Mouse (Mus musculus): ENCODE data around the gene Syde1. TPM values are rescaled to one million over a fixed set of nuclear protein-coding genes. Genes with fewer than 3 reads are reported as not detected.
"Not testable (repeated sequence)": the region's sequence is repeated elsewhere in the genome, so short reads cannot be mapped to it uniquely, and the experiment has no call there.

Syde1 gene
- 10 to 100 TPM; 15.0 to 15.1 TPM for total RNA-seq (2021)
- long read RNA-seq, experiment 1, transcript Syde1-201 (8 exons, 3,288 nt), result major isoform, 13 of 23 reads
- long read RNA-seq, experiment 1, partial matches to known transcripts, result 6 of 23 reads
- long read RNA-seq, experiment 1, other reads (novel, unspliced or antisense), result 4 of 23 reads
- long read RNA-seq, experiment 2, transcript Syde1-201 (8 exons, 3,288 nt), result major isoform, 15 of 20 reads
- long read RNA-seq, experiment 2, partial matches to known transcripts, result 3 of 20 reads
- long read RNA-seq, experiment 2, other reads (novel, unspliced or antisense), result 2 of 20 reads

DNA sequence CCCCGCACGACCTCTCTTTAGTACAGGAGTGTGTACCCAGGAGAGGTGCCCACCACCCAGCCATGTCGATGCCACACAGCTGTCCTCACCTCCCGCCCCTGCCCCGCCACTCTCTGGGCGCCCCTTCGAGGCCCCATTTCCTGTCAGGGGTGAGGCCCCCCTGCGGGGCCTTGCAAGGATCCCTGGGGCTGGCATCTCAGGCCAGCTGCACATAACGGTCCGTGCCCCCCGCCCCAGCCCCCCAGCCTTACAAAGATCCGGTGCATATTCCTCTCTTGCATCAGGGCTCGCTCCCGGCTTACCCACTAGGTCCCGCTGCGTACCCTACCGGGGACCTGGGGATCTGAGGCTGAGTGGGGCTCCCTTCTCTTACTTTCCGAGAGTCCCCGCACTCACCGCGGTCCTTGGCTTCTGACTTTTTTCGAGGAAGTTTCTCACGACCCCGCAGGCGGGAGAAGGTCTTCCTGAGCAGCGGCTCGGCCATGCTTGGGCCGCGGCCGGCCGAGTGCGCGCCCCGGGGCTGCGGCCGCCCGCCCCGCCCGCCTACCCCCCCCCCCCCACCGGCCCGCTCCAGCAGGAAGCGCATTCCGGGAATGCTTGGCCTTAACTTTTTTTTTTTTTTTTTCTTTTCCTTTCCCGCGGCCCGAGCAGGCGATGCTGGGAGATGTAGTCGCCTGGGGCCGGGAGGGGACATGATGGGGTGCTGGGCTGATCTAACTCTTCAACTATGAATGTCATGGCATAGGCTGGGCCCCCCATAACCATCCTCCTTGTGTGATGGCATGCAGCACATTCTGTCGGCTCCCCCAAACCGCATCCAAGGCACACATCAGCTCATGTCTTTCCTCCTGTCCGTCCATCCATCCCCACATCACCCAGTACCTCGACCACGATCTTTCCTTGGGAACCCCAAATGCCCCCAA, at the start of gene Syde1:
Gene Syde1 (minus strand): TSS at position 559 of the 923 bp plus-strand sequence.
- intact Hi-C loops (cut with DNase I), result loop anchor here (1.0 kb wide), 1 partner anchor 16 kb away; no protein-coding TSS in a partner anchor
- peak; percentile 72 to 74 for DNase-seq

DNA sequence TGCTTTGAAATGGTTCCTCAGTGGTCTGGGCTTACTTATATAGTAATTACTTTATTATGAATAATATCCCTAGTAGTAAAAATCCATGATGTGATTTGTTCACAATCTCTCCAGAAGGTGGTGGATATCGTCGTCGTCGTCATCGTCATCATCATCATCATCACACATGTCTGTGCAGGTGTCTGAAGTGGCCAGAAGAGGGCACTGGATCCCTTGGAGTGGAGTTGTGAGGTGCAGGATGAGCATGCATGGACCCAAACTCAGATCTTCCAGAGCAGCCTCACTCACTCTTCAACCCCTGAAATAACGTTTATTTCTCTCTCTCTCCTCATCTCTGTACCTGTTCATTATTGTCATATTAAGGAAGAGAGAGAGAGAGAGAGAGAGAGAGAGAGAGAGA, 40.5 kb upstream of the Syde1 start:
- intact Hi-C loops (cut with DNase I), result no loop called here
- no peak for DNase-seq

DNA sequence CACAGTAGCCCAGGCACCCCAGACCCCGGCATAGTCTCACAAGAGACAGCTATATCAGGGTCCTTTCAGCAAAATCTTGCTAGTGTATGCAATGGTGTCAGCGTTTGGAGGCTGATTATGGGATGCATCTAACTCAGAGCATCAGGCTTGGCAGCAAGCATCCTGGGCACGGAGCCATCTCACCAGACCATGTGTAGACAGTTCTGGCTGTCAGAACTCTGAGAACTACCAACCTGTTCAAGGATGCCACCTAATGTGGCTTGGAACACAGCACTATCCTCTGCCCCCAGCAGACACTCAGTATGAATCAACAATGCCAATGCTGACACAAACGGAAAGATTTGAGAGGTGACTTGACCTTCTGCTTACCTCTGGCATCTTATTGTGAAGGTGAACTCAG, 38.4 kb upstream of the Syde1 start:
- intact Hi-C loops (cut with DNase I), result no loop called here
- no peak for DNase-seq

DNA sequence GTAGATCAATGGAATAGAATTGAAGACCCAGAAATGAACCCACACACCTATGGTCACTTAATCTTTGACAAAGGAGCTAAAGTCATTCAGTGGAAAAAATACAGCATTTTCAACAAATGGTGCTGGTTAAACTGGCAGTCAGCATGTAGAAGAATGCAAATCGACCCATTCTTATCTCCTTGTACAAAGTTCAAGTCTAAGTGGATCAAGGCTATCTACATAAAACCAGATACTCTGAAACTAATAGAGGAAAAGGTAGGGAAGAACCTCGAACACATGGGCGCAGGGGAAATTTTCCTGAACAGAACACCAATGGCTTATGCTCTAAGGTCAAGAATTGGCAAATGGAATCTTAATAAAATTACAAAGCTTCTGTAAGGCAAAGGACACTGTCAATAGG, 31.4 kb upstream of the Syde1 start:
- intact Hi-C loops (cut with DNase I), result not testable (repeated sequence)

DNA sequence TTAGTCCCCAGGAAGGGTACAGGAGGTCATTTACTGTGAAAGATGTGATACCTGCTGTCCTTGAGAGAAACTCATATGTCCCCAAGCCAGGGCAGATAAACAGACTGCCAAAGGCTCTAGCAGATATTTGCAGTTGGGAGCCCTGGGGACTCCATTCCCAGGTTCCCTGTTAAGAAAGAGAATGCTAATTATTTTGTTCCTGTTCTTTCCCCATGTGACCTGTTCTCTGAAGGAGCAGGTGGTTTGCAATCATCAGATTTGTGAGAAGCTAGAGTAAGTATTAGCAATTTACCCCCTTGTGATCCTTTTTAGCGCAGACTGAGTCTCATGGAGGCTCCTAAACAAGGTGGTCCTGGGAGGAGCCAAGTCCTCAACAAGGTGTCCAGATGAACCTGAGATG, 26.2 kb upstream of the Syde1 start, which contains the start of gene Olfr1357:
Gene Olfr1357 (minus strand): TSS at position 101 of the 400 bp plus-strand sequence.
- no peak for DNase-seq
- intact Hi-C loops (cut with DNase I), result no loop called here

More for the DNA sequence above, 31.4 kb upstream of the Syde1 start:
- DNase-seq, result not testable (repeated sequence)

DNA sequence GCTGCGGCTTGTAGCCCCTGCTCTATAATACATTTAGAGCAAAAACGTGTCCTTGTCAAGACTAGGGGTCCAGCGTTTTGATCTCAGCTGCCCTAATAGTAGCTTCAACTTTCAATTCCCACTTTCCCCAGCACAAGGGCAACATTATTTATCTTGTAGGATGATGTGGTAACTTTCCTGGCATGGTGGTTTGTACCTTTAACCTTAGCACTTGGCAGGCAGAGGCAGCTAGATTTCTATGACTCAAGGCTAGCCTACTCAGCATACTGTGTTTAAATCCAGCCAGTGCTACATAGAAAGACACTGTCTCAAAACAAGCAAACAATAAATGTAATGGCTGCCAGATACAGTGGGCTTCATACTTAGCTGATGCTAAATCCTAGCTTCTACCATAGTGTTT, 15.8 kb upstream of the Syde1 start:
- no peak for DNase-seq
- intact Hi-C loops (cut with DNase I), result no loop called here

DNA sequence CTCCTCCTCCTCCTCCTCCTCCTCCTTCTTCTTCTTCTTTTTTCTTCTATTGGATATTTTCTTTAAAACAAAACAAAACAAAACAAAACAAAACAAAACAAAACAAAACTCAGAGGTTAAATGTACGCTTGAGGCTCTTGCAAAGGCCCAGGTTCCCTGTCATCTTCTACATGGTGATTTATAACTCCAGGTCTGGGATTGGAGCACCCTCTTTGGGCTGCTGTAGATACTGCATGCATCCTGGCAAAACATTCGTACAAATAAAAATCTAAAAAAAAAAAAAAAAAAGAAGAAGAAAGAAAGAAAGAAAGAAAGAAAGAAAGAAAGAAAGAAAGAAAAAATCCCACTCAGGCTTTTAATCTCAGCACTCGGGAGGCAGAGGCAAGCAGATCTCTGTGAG, 13.3 kb upstream of the Syde1 start:
- intact Hi-C loops (cut with DNase I), result loop anchor here (1.0 kb wide), 1 partner anchor 63 kb away; no protein-coding TSS in a partner anchor
- DNase-seq, result peak; percentile 37 to 66

DNA sequence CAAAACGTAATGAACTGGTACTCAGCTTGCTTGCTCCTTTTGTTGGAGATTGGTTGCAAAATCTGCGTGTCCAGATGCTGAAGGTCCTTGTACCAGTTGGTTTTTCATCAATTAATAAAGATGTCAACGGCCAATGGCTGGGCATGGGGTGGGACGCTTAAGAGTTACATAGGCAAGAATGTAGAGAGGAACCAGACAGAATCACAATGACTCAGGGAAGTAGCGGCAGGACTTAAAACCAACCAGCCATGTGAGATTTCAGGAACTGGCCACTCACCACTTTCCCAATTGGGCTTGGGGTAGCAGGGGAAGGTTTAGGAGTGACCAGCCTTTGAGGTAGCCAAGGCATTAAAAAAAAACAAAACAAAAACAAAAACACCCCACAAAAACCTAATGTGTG, 8.1 kb upstream of the Syde1 start:
- intact Hi-C loops (cut with DNase I), result loop anchor here (5.0 kb wide), 1 partner anchor 158 kb away; no protein-coding TSS in a partner anchor
- no peak for DNase-seq

DNA sequence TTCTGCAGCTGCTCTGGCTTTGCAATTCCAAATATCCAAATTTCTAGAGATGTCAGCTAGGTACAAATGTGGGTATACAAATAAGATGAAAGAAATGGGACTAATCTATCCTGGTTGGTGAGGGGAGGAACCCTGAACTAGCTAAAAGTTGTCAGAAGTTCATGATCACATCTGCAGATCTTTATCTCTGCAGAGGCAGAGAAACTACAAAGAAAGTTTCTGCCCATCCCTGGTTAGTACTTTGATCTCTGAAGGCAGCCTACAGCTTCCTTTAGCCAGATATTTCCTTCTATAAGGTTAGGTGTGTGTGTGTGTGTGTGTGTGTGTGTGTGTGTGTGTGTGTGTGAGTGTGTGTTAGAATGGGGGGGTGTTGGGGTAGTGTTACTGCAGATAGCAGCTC, 2.8 kb upstream of the Syde1 start:
- DNase-seq, result no peak
- intact Hi-C loops (cut with DNase I), result no loop called here

DNA sequence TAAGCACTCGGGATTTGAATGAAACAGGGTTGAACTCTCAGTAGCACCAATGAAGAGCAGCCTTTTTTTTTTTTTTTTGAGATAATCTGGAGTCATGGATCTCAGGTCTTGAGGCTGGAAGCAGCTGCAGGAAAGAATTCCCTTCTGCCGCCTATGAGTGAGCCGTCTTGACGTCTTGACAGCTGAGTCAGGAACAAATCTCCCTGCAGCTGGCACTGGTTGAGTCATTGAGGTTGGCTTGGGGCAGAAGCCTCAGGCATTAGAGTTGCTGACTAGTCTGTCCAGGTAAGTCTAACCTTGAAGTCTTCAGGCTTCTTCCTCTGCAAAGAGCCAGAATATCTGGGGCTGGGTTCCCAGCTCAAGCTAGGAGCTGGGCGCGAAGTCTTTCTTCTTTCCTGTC, 2.4 kb upstream of the Syde1 start:
- intact Hi-C loops (cut with DNase I), result no loop called here
- no peak for DNase-seq

DNA sequence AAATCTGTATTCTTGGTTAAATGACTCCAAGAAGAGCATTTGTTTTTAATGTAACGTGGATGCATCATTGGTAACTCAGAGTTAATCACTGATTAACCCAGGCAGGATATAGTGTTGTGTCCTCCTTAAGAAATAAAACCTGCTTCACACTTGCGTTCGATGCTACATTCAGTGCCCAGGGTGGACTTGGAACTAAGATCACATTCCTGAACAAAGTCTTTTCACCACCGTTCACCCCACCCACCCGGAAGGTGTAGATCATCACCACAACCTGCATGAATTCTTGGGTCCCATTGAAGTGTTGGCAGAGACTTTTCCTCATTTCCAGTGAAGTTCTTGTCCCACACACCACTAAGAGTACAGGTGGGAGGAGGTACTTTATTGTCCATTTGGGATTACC, 2.0 kb upstream of the Syde1 start:
- no peak for DNase-seq
- intact Hi-C loops (cut with DNase I), result no loop called here

DNA sequence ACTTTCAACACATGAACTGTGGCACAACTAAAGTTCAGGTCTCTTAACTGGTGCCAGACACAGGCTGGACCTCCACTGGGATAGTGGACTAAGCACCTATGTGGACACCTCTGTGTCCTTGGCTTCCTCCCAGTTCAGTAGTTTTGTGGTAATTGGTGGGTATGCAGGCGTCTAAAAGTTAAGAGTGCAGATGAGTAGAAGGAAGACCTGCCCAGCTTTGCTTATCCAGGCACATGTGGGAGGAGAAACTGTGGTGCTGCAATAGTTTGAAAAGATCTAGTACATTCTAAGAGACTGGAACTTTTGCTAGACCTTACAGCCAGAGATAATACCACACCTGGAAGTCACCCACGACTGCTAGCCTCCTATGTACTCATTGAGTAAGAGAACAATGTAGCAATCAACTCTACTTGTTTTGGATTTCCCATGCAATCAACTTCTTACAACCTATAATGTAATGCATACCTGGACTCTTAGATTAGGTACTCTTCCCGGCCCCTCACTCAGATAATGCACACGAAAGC, 1.2 kb upstream of the Syde1 start:
- intact Hi-C loops (cut with DNase I), result no loop called here
- DNase-seq, result no peak

DNA sequence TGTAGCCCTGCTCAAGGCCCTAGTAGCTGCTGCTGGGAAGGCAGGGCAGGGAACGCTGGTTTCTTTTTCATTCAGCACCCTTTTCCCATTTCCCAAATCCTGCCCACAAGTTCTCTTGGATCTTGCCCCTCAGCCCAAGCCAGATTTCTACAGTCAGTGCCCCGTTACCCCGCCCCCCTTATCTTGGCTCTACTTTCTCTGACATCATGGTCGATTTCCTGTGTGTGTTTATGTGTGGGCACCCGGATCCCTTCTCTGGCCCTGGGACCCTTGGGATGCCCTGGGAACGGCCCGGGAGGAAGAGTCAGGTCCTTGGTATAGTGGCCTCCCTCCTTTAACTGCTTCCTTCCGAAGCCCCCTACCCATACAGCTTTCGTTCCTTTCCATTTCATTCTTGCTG, 1.0 kb downstream of the Syde1 start:
- DNase-seq, result peak; percentile 22 to 42
- intact Hi-C loops (cut with DNase I), result loop anchor here (1.0 kb wide), 1 partner anchor 15 kb away; no protein-coding TSS in a partner anchor

DNA sequence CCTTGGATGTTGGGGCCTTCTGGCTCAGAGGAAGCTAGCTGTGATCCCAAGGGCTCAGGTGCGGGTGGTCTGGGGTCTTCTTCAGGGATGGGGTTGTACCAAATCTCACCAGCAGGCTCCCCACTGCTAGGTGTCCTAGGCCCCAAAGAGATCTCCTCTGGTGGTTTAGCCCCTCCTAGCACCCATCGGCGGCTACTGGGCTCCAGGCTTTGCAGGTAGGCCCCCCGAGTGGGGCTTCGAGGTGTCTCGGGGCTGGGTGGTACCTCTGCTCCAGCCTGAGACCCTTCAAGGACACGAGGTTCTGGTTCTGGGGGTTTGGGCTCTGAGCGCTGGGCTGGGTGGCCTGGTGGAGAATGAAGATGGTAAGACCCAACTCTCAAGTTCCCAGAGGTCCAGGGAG, 1.9 kb downstream of the Syde1 start:
- intact Hi-C loops (cut with DNase I), result no loop called here
- no peak for DNase-seq

DNA sequence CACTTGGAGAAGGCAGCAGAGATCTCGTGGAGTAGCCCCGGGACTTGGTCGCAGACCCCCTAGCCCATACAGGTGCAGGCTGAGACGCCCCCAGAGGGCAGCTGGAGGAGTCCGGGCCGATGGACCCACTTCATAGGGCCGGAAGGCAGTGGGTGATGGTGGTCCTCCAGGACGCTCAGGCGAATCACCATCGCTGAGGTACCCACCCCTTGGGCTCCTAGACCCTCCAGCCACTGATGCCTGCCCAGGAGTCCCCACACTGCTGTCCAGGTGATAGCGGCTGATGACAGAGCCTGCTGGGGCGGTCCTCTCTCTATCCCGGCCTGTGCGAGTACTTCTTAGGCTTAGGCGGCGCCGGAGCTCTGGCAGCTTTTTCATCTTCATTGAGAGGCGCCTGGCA, 2.5 kb downstream of the Syde1 start:
- DNase-seq, result no peak
- intact Hi-C loops (cut with DNase I), result no loop called here

DNA sequence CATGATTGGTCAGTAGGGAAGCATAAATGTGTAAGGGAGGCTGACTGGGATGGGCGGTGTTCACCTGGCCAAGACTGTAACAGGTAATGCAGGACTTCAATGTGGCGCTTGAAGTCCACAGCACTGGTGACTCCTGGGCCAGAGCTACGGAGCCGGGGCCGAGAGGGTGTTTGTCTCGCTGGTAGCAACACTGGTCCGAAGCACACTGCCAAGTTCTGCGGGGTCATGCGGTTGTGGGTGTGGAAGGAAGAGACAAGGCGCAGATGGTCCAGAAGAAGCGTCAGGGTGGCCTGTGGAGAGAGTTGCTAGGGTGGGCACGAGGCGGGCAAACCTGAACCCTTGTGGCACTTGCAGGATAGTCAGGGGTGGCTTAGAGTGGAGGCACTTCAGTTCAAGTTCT, 5.7 kb downstream of the Syde1 start:
- intact Hi-C loops (cut with DNase I), result no loop called here
- no peak for DNase-seq

DNA sequence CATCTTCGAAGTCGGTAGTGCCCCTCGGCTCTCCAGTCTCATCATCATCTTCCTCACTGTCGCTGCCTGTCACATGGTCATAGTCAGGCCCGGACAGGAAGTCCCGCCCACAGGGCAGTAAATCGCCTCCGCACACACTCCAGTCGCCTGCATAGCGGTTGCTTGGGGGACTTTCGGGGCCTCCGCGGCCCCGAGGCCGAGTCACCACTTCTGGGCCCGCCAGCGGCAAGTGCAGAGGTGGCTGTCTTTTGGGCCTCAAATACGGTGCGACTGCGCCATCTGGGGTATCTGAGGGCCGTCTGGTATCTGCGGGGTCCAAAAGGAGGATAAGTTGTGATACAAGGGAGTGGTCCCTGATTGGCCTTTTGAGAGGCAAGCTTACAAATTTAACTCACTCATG, 6.2 kb downstream of the Syde1 start:
- intact Hi-C loops (cut with DNase I), result no loop called here
- DNase-seq, result no peak

DNA sequence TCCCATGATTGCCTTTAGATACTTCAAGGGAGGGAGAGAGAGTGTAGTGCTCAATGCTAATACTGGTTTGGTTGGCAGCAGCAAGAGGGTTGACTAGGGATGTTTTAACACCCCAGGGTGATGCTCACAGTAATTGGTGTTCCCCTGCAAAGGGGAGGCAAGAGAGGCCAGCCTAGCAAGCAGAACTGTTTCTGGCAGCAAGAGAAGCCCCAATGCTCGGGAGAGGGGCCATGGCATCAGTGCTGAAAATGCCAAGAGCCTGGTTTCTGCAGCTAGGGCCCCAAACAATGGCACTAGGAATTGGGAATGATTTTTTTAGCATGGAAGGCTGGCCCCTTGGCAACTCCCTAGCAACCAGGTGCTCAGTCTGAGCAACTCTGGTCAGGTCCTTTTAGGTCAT, 6.8 kb downstream of the Syde1 start:
- intact Hi-C loops (cut with DNase I), result no loop called here
- no peak for DNase-seq

DNA sequence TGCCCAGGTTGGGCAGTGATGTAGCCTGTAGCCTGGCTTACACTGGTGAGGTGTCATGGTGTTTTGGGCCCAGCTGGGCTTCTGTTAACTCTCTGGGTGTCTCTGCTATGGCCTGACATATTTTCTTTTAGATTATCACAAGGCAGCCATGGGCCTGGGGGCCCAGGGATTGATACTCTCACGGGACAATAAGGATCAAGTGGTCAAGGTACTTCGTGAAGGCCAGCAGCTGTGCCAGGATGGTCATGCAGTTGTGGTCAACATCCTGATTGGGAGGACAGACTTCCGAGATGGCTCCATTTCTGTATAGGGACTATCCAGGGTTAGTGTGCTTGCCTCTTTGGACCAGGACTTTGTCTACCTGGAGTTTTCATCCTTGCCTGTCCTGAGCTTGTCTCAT, 7.8 kb downstream of the Syde1 start:
- intact Hi-C loops (cut with DNase I), result no loop called here
- DNase-seq, result no peak

DNA sequence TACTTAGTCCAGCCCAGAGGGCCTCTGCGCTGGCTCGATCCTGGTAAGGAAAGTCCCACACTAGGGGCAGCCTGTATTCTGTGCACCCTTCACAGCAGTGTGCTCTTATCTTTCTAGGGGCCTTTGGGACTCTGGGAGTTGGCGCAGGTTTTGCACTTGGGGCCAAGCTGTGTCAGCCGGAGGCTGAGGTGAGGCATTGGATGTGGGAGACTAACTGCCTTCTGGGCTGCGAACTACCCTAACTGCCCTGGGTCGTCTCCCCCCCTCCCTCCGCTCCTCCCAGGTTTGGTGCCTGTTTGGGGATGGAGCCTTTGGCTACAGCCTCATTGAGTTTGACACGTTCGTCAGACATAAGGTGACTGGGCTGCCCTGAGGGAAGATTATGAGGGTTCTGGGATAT, 8.4 kb downstream of the Syde1 start:
- DNase-seq, result no peak
- intact Hi-C loops (cut with DNase I), result no loop called here

DNA sequence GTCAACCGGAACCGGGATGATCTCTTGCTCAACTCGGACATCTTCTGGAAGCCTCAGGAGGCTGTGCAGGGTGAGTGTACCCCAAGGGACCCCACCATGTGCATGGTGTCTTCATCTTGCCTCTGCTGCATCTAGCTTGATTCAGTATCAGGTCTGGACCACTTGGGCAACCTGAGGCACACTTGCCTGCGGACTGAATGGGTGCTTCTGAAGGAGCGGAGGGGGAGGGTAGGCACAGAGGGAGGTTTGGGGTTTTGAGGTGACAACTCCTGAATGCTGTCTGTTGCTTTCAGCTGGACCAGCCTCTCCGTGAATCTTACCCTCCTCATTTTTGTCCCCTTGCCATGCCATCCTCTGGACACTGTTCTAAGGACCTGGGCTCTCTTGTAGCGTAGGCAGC, 10.6 kb downstream of the Syde1 start:
- intact Hi-C loops (cut with DNase I), result no loop called here
- no peak for DNase-seq
